Mouse (Mus musculus) ES-Bruce4 (cell line): ENCODE data around the gene Apbb2.

Experiments used
- CTCF ChIP-seq: IDR thresholded peaks from one replicate; pipeline ENCODE4 v1.8.1; 2011; ENCODE audit warnings: low read depth, low read length
- EP300 ChIP-seq: IDR thresholded peaks from 2 replicates; pipeline ENCODE4 v1.6.1; 2011; ENCODE audit warnings: low read depth, low read length; ENCODE audit not compliant: insufficient read depth
- POLR2A ChIP-seq: IDR thresholded peaks from one replicate; pipeline ENCODE4 v1.8.1; 2011; ENCODE audit warnings: low read length; ENCODE audit not compliant: insufficient read depth

DNA sequence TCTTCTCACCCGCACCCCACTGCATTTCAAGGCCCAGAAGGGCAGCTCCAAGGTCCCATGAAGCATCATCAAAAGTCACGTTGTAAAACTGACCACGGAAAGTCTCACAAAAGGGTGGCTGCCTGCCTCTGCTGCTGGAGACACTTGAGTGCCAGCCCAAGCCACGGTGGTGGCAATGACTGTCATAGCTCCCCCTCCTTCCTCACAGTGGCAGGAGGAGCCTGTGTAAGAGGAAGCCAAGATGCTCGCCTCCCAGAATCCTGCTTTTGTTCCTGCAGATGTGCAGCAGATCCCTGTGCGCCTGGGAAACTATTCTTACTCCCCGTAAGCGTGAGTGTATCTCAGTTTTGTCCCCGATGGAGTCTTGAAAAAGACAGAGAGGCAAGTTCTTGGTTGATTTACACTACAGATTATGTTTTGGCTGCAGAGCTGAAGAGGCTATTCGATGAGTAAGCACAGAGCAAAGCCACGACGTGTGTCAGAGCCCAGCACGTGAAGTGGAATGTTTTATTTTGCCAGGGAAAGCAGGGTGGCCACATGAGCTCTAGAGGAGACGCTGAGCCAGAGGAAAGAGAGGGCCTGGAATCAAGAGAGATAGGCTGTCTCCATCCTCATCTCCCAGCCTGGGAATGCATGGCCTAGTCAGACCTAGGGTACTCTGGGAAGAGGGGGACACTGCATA is 241.9 kb downstream of the Apbb2 start:
- no peak for TF ChIP-seq CTCF
- TF ChIP-seq POLR2A = no peak
- no peak for TF ChIP-seq EP300
